Mouse (Mus musculus) T-cell, adult 2 months (primary cell): ENCODE results near the gene 1700008O03Rik.

Experiments
- DNase-seq: peaks from one replicate; pipeline ENCODE4 v3.0.0; 2022; ENCODE audit warnings: low spot score

Gene 1700008O03Rik

GRCm38 (mm10) chr7:44344622-44345021 is 41.0 kb downstream of the 1700008O03Rik start:
- peak; percentile 29 for DNase-seq

- DNase-seq, result no peak
Observed at GRCm38 (mm10) chr7:44343459-44344015, 42.1 kb downstream of the 1700008O03Rik start.

GRCm38 (mm10) chr7:44341714-44342113 is 43.9 kb downstream of the 1700008O03Rik start:
- DNase-seq, result no peak

GRCm38 (mm10) chr7:44341119-44341518 is 44.5 kb downstream of the 1700008O03Rik start:
- no peak for DNase-seq

GRCm38 (mm10) chr7:44340226-44340625 is 45.4 kb downstream of the 1700008O03Rik start:
- DNase-seq, result no peak

- no peak for DNase-seq
Observed at GRCm38 (mm10) chr7:44337121-44337849, 48.3 kb downstream of the 1700008O03Rik start.

- no peak for DNase-seq
Observed at GRCm38 (mm10) chr7:44336046-44337021, 49.3 kb downstream of the 1700008O03Rik start.

GRCm38 (mm10) chr7:44335031-44335878 is 50.4 kb downstream of the 1700008O03Rik start:
- no peak for DNase-seq

GRCm38 (mm10) chr7:44334139-44334538 is 51.5 kb downstream of the 1700008O03Rik start:
- DNase-seq, result no peak

- no peak for DNase-seq
Observed at GRCm38 (mm10) chr7:44332336-44332735, 53.3 kb downstream of the 1700008O03Rik start.

GRCm38 (mm10) chr7:44326614-44327013 is 59.0 kb downstream of the 1700008O03Rik start:
- no peak for DNase-seq

GRCm38 (mm10) chr7:44322290-44322689 is 63.3 kb downstream of the 1700008O03Rik start:
- no peak for DNase-seq

GRCm38 (mm10) chr7:44320886-44321285 is 64.7 kb downstream of the 1700008O03Rik start:
- no peak for DNase-seq

GRCm38 (mm10) chr7:44317913-44318312 is 67.7 kb downstream of the 1700008O03Rik start:
- peak; percentile 15 for DNase-seq

- DNase-seq, result no peak
Observed at GRCm38 (mm10) chr7:44312484-44312883, 73.1 kb downstream of the 1700008O03Rik start.

GRCm38 (mm10) chr7:44311713-44312304 is 73.8 kb downstream of the 1700008O03Rik start:
- DNase-seq, result peak; percentile 19

- peak; percentile 6 for DNase-seq
Observed at GRCm38 (mm10) chr7:44310878-44311712, 74.5 kb downstream of the 1700008O03Rik start.

GRCm38 (mm10) chr7:44310285-44310877 is 75.2 kb downstream of the 1700008O03Rik start:
- peak; percentile 19 for DNase-seq
